Mouse (Mus musculus): Measurements from ENCODE around the gene Gm49322. TPM values are rescaled to one million over a fixed set of nuclear protein-coding genes. Genes with fewer than 3 reads are reported as not detected.
A peak's percentile ranks its signal among the peaks of the same experiment; 100 is the strongest.

Gene Gm49322
- polyA plus RNA-seq, 1 experiment from 2014 or later: 3.0 TPM

- DNase-seq (ENCODE audit: low spot score): peak; percentile 99
- Histone ChIP-seq H3K9me3 (ENCODE audit: control insufficient read depth, low read length) (no peaks in the 10 kb centered on the region), H3K4me1 (replicated peaks; ENCODE audit: control insufficient read depth, insufficient read depth, low read length) (peaks cover 26% of the 10 kb centered on the region), H3K27ac (ENCODE audit: low read depth) (peak within 1 kb of the TSS; percentile 92), H3K9ac (ENCODE audit: low read length) (peak within 1 kb of the TSS; percentile 69), H3K4me3 (ENCODE audit: low read depth, low read length) (peak within 1 kb of the TSS; percentile 81), H3K27me3 (replicated peaks; ENCODE audit: control insufficient read depth, insufficient read depth, low read length) (no peaks in the 10 kb centered on the region), H3K36me3 (ENCODE audit: control insufficient read depth, insufficient read depth, low read length) (0 out of 2 replicates have a peak, but pooled peaks cover 2% of the 10 kb centered on the region), H3K4me2 (ENCODE audit: low read length) (peak within 1 kb of the TSS; percentile 87)
- 1% methylated on average over 87 of the region's 97 CpGs for WGBS
- ATAC-seq (replicated peaks; ENCODE audit: low FRiP score, low TSS enrichment, low read depth): peak; percentile 82
These were observed 28.4 kb upstream of the Gm49322 start, which contains the start of gene Klf16 for GRCm38 (mm10) chr10:80577195-80578130. TSS of gene Klf16 (minus strand) at chr10:80577321.

GRCm38 (mm10) chr10:80578131-80578750 lies 27.6 kb upstream of the Gm49322 start:
- Histone ChIP-seq H3K4me3 (ENCODE audit: low read depth, low read length) (peak overlapping the region; percentile 81), H3K27ac (ENCODE audit: low read depth) (peak overlapping the region; percentile 92), H3K4me1 (replicated peaks; ENCODE audit: control insufficient read depth, insufficient read depth, low read length) (peaks cover 26% of the 10 kb centered on the region), H3K9ac (ENCODE audit: low read length) (peak overlapping the region; percentile 53), H3K36me3 (ENCODE audit: control insufficient read depth, insufficient read depth, low read length) (peaks cover 6% of the 10 kb centered on the region), H3K9me3 (ENCODE audit: control insufficient read depth, low read length) (no peaks in the 10 kb centered on the region), H3K4me2 (ENCODE audit: low read length) (peak overlapping the region; percentile 87), H3K27me3 (replicated peaks; ENCODE audit: control insufficient read depth, insufficient read depth, low read length) (no peaks in the 10 kb centered on the region)
- under 1% methylated on average over 29 of the region's 29 CpGs for WGBS
- peak; percentile 51 for ATAC-seq (replicated peaks; ENCODE audit: low FRiP score, low TSS enrichment, low read depth)
- peak; percentile 89 for DNase-seq (ENCODE audit: low spot score)

GRCm38 (mm10) chr10:80578911-80579310 lies 26.9 kb upstream of the Gm49322 start:
- peaks cover 13% of the 10 kb centered on the region for H3K36me3 ChIP-seq (ENCODE audit: control insufficient read depth, insufficient read depth, low read length)
- ATAC-seq (replicated peaks; ENCODE audit: low FRiP score, low TSS enrichment, low read depth) (no peak), DNase-seq (ENCODE audit: low spot score) (peak; percentile 71)
- H3K4me2 ChIP-seq (ENCODE audit: low read length): peak overlapping the region; percentile 87
- no peaks in the 10 kb centered on the region for H3K27me3 ChIP-seq (replicated peaks; ENCODE audit: control insufficient read depth, insufficient read depth, low read length)
- peak overlapping the region; percentile 81 for H3K4me3 ChIP-seq (ENCODE audit: low read depth, low read length)
- H3K4me1 ChIP-seq (replicated peaks; ENCODE audit: control insufficient read depth, insufficient read depth, low read length): peaks cover 22% of the 10 kb centered on the region
- H3K9ac ChIP-seq (ENCODE audit: low read length): 0 out of 2 replicates have a peak overlapping the region, but pooled peaks have one; percentile 22
- peak overlapping the region; percentile 92; the same call in 1 of the 2 replicates for H3K27ac ChIP-seq (ENCODE audit: low read depth)
- H3K9me3 ChIP-seq (ENCODE audit: control insufficient read depth, low read length): no peaks in the 10 kb centered on the region
- WGBS: 13% methylated on average over 8 of the region's 8 CpGs

- WGBS: 90% methylated on average over 5 of the region's 5 CpGs
- DNase-seq (ENCODE audit: low spot score) (no peak), ATAC-seq (replicated peaks; ENCODE audit: low FRiP score, low TSS enrichment, low read depth) (no peak)
- Histone ChIP-seq H3K27ac (ENCODE audit: low read depth) (no peak overlapping the region), H3K27me3 (replicated peaks; ENCODE audit: control insufficient read depth, insufficient read depth, low read length) (no peaks in the 10 kb centered on the region), H3K4me3 (ENCODE audit: low read depth, low read length) (no peak overlapping the region), H3K36me3 (ENCODE audit: control insufficient read depth, insufficient read depth, low read length) (peaks cover 29% of the 10 kb centered on the region), H3K9ac (ENCODE audit: low read length) (no peak overlapping the region), H3K4me1 (replicated peaks; ENCODE audit: control insufficient read depth, insufficient read depth, low read length) (peaks cover 19% of the 10 kb centered on the region), H3K9me3 (ENCODE audit: control insufficient read depth, low read length) (no peaks in the 10 kb centered on the region), H3K4me2 (ENCODE audit: low read length) (no peak overlapping the region)
These were observed 22.8 kb upstream of the Gm49322 start for GRCm38 (mm10) chr10:80583047-80583446.

- H3K27ac ChIP-seq (ENCODE audit: low read depth): no peak overlapping the region
- H3K4me1 ChIP-seq (replicated peaks; ENCODE audit: control insufficient read depth, insufficient read depth, low read length): peaks cover 24% of the 10 kb centered on the region
- DNase-seq (ENCODE audit: low spot score): no peak
- no peaks in the 10 kb centered on the region for H3K27me3 ChIP-seq (replicated peaks; ENCODE audit: control insufficient read depth, insufficient read depth, low read length)
- H3K9me3 ChIP-seq (ENCODE audit: control insufficient read depth, low read length): no peaks in the 10 kb centered on the region
- H3K36me3 ChIP-seq (ENCODE audit: control insufficient read depth, insufficient read depth, low read length): peaks cover 29% of the 10 kb centered on the region
- H3K9ac ChIP-seq (ENCODE audit: low read length): no peak overlapping the region
- no peak overlapping the region for H3K4me2 ChIP-seq (ENCODE audit: low read length)
- H3K4me3 ChIP-seq (ENCODE audit: low read depth, low read length): no peak overlapping the region
- WGBS: 55% methylated on average over 12 of the region's 12 CpGs
- no peak for ATAC-seq (replicated peaks; ENCODE audit: low FRiP score, low TSS enrichment, low read depth)
These were observed 21.8 kb upstream of the Gm49322 start for GRCm38 (mm10) chr10:80584045-80584488.

GRCm38 (mm10) chr10:80584642-80585552 lies 20.9 kb upstream of the Gm49322 start:
- Histone ChIP-seq H3K9ac (ENCODE audit: low read length) (no peak overlapping the region), H3K4me3 (ENCODE audit: low read depth, low read length) (no peak overlapping the region)

GRCm38 (mm10) chr10:80585581-80585980 lies 20.2 kb upstream of the Gm49322 start:
- DNase-seq (ENCODE audit: low spot score) (no peak), ATAC-seq (replicated peaks; ENCODE audit: low FRiP score, low TSS enrichment, low read depth) (no peak)
- Histone ChIP-seq H3K9me3 (ENCODE audit: control insufficient read depth, low read length) (no peaks in the 10 kb centered on the region), H3K4me1 (replicated peaks; ENCODE audit: control insufficient read depth, insufficient read depth, low read length) (peaks cover 28% of the 10 kb centered on the region), H3K4me2 (ENCODE audit: low read length) (peak overlapping the region; percentile 27; the same call in 1 of the 2 replicates), H3K27ac (ENCODE audit: low read depth) (no peak overlapping the region), H3K4me3 (ENCODE audit: low read depth, low read length) (no peak overlapping the region), H3K36me3 (ENCODE audit: control insufficient read depth, insufficient read depth, low read length) (peaks cover 29% of the 10 kb centered on the region), H3K27me3 (replicated peaks; ENCODE audit: control insufficient read depth, insufficient read depth, low read length) (no peaks in the 10 kb centered on the region), H3K9ac (ENCODE audit: low read length) (no peak overlapping the region)
- WGBS: 90% methylated on average over 8 of the region's 8 CpGs

More at GRCm38 (mm10) chr10:80584642-80585552, 20.9 kb upstream of the Gm49322 start:
- Histone ChIP-seq H3K36me3 (ENCODE audit: control insufficient read depth, insufficient read depth, low read length) (peaks cover 29% of the 10 kb centered on the region), H3K9me3 (ENCODE audit: control insufficient read depth, low read length) (no peaks in the 10 kb centered on the region), H3K27ac (ENCODE audit: low read depth) (no peak overlapping the region), H3K27me3 (replicated peaks; ENCODE audit: control insufficient read depth, insufficient read depth, low read length) (no peaks in the 10 kb centered on the region), H3K4me1 (replicated peaks; ENCODE audit: control insufficient read depth, insufficient read depth, low read length) (peaks cover 28% of the 10 kb centered on the region), H3K4me2 (ENCODE audit: low read length) (no peak overlapping the region)
- no peak for ATAC-seq (replicated peaks; ENCODE audit: low FRiP score, low TSS enrichment, low read depth)
- WGBS: 79% methylated on average over 12 of the region's 12 CpGs
- DNase-seq (ENCODE audit: low spot score): no peak
